Mouse (Mus musculus): ENCODE results near the gene Uts2. TPM values are rescaled to one million over a fixed set of nuclear protein-coding genes. Genes with fewer than 3 reads are reported as not detected.
A peak's percentile ranks its signal among the peaks of the same experiment; 100 is the strongest.

The Uts2 gene
- polyA plus RNA-seq (2014; fragmentation: Nextera tagmentation; extraction: Ambion mirVana) = not detected in 2 replicates

DNA sequence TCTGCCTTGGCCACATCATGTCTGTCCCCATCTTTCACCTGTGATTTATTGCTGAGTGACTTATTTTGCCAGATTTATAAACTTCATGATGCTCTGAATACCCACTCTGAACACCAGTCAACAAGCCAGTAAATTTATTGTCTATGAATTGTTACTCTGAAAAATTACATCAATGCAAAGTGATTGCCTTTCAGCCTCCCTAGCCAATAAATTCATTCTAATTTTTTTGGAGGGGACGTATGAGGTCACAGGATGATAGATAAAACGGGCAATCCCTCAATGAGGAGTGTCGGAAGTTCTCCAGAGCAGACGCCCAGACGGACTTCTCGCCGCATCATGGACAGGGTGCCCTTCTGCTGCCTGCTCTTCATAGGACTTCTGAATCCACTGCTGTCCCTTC lies at the start of gene Uts2:
Uts2 (plus strand) TSS at position 301 of the 400 bp plus-strand sequence.
- Histone ChIP-seq H3K9me3 (ENCODE audit: control insufficient read depth, low read length) (no peaks in the 10 kb centered on the region), H3K4me1 (ENCODE audit: control insufficient read depth, insufficient read depth, low read length) (no peaks in the 10 kb centered on the region), H3K4me3 (ENCODE audit: low read depth, low read length) (no peak within 1 kb of the TSS), H3K27me3 (ENCODE audit: control insufficient read depth, insufficient read depth, low read length) (no peaks in the 10 kb centered on the region), H3K36me3 (ENCODE audit: control insufficient read depth, insufficient read depth, low read length) (no peaks in the 10 kb centered on the region), H3K4me2 (ENCODE audit: low read depth) (no peak within 1 kb of the TSS), H3K9ac (ENCODE audit: low read length) (no peak within 1 kb of the TSS), H3K27ac (ENCODE audit: low read depth, low read length) (no peak within 1 kb of the TSS)
- ATAC-seq (ENCODE audit: insufficient read depth, low FRiP score, low TSS enrichment) (no peak), DNase-seq (ENCODE audit: low spot score) (no peak)
- WGBS = 90% methylated on average over 7 of the region's 7 CpGs

DNA sequence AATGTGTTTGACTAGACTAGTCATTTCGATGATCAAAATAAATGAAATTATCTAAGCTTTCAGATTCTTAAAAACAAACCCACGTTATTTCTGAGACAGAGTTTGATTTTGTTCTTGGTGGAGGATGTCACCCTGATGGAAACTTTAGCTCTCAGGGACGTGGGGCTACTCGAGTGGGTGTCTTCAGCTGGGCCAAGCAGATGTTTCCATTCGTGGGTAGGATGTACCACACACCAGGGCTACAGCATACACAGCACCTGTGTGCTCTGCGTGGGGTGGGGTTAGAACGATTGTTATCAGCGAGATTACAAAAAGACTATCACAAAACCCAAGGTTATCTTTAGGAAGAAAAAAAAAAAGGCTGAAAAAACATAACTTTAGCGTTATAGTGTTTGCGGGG lies 45.9 kb upstream of the Uts2 start:
- H3K9ac ChIP-seq (ENCODE audit: low read length) = no peak overlapping the region
- H3K27me3 ChIP-seq (ENCODE audit: control insufficient read depth, insufficient read depth, low read length) = no peaks in the 10 kb centered on the region
- 82% methylated on average over 10 of the region's 10 CpGs for WGBS
- no peak overlapping the region for H3K4me2 ChIP-seq (ENCODE audit: low read depth)
- H3K27ac ChIP-seq (ENCODE audit: low read depth, low read length) = no peak overlapping the region
- ATAC-seq (ENCODE audit: insufficient read depth, low FRiP score, low TSS enrichment) = no peak
- DNase-seq (ENCODE audit: low spot score) = no peak
- no peak overlapping the region for H3K4me3 ChIP-seq (ENCODE audit: low read depth, low read length)
- no peaks in the 10 kb centered on the region for H3K36me3 ChIP-seq (ENCODE audit: control insufficient read depth, insufficient read depth, low read length)
- no peaks in the 10 kb centered on the region for H3K4me1 ChIP-seq (ENCODE audit: control insufficient read depth, insufficient read depth, low read length)
- H3K9me3 ChIP-seq (ENCODE audit: control insufficient read depth, low read length) = no peaks in the 10 kb centered on the region

- Histone ChIP-seq H3K4me2 (ENCODE audit: low read depth) (no peak overlapping the region), H3K36me3 (ENCODE audit: control insufficient read depth, insufficient read depth, low read length) (no peaks in the 10 kb centered on the region), H3K27me3 (ENCODE audit: control insufficient read depth, insufficient read depth, low read length) (no peaks in the 10 kb centered on the region), H3K9ac (ENCODE audit: low read length) (no peak overlapping the region), H3K9me3 (ENCODE audit: control insufficient read depth, low read length) (no peaks in the 10 kb centered on the region), H3K4me3 (ENCODE audit: low read depth, low read length) (no peak overlapping the region), H3K4me1 (ENCODE audit: control insufficient read depth, insufficient read depth, low read length) (0 out of 2 replicates have a peak, but pooled peaks cover 2% of the 10 kb centered on the region), H3K27ac (ENCODE audit: low read depth, low read length) (no peak overlapping the region)
- WGBS = 78% methylated on average over 13 of the region's 13 CpGs
- ATAC-seq (ENCODE audit: insufficient read depth, low FRiP score, low TSS enrichment) (no peak), DNase-seq (ENCODE audit: low spot score) (peak; percentile 33)
Observed at GRCm38 (mm10) chr4:150956369-150957105, 40.4 kb upstream of the Uts2 start.

DNA sequence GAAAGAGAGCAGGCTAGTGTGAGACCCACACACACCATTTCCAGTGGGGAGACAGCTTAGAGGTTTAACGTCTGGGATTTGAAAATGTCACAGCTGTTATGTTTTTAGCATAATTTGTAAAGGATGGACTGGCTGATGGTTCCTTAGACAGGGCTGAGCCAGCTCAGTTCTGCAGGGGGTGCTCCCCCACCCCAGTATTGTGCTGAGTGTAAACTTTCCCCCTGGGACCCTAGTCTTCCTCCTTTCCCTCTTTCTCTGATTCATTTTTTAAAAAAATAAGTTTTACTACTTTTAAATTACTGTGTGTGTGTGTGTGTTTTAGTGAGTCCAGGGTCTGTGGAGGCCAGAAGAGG lies 39.8 kb upstream of the Uts2 start:
- WGBS = 68% methylated on average over 1 of the region's 1 CpGs
- ATAC-seq (ENCODE audit: insufficient read depth, low FRiP score, low TSS enrichment) = no peak
- Histone ChIP-seq H3K4me3 (ENCODE audit: low read depth, low read length) (no peak overlapping the region), H3K36me3 (ENCODE audit: control insufficient read depth, insufficient read depth, low read length) (no peaks in the 10 kb centered on the region), H3K9me3 (ENCODE audit: control insufficient read depth, low read length) (no peaks in the 10 kb centered on the region), H3K27me3 (ENCODE audit: control insufficient read depth, insufficient read depth, low read length) (no peaks in the 10 kb centered on the region), H3K4me1 (ENCODE audit: control insufficient read depth, insufficient read depth, low read length) (0 out of 2 replicates have a peak, but pooled peaks cover 2% of the 10 kb centered on the region), H3K4me2 (ENCODE audit: low read depth) (no peak overlapping the region), H3K27ac (ENCODE audit: low read depth, low read length) (no peak overlapping the region), H3K9ac (ENCODE audit: low read length) (no peak overlapping the region)
- DNase-seq (ENCODE audit: low spot score) = no peak

DNA sequence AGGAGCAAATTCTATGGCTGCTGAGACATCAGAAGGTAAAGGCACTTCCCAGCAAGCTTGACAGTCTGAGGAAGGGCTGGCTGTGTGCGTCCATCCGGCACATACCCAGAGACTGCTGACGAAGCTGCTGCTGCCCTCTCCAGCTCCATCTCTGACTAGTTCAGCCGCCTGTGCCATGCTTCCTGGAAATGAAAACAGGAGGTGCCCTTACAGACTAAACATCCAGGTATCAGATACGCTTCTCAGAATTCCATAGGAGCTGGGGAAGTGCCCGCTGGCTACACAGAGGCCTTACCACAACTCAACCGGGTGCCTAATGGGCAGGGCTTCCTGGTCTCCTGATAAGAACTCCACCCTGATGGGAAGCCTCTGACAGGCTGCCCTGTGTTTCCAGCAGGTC lies 38.4 kb upstream of the Uts2 start:
- WGBS = 80% methylated on average over 7 of the region's 7 CpGs

GRCm38 (mm10) chr4:150962231-150962630 lies 34.7 kb upstream of the Uts2 start:
- H3K4me1 ChIP-seq (ENCODE audit: control insufficient read depth, insufficient read depth, low read length) = no peaks in the 10 kb centered on the region
- H3K4me3 ChIP-seq (ENCODE audit: low read depth, low read length) = no peak overlapping the region
- no peaks in the 10 kb centered on the region for H3K36me3 ChIP-seq (ENCODE audit: control insufficient read depth, insufficient read depth, low read length)
- H3K27ac ChIP-seq (ENCODE audit: low read depth, low read length) = no peak overlapping the region
- no peak overlapping the region for H3K9ac ChIP-seq (ENCODE audit: low read length)
- ATAC-seq (ENCODE audit: insufficient read depth, low FRiP score, low TSS enrichment) = no peak
- no peak overlapping the region for H3K4me2 ChIP-seq (ENCODE audit: low read depth)
- no peak for DNase-seq (ENCODE audit: low spot score)
- no peaks in the 10 kb centered on the region for H3K27me3 ChIP-seq (ENCODE audit: control insufficient read depth, insufficient read depth, low read length)
- 77% methylated on average over 6 of the region's 6 CpGs for WGBS
- H3K9me3 ChIP-seq (ENCODE audit: control insufficient read depth, low read length) = no peaks in the 10 kb centered on the region

More for the DNA sequence above, 38.4 kb upstream of the Uts2 start:
- Histone ChIP-seq H3K9me3 (ENCODE audit: control insufficient read depth, low read length) (no peaks in the 10 kb centered on the region), H3K4me2 (ENCODE audit: low read depth) (no peak overlapping the region), H3K4me1 (ENCODE audit: control insufficient read depth, insufficient read depth, low read length) (0 out of 2 replicates have a peak, but pooled peaks cover 2% of the 10 kb centered on the region), H3K4me3 (ENCODE audit: low read depth, low read length) (no peak overlapping the region), H3K27ac (ENCODE audit: low read depth, low read length) (no peak overlapping the region), H3K36me3 (ENCODE audit: control insufficient read depth, insufficient read depth, low read length) (no peaks in the 10 kb centered on the region), H3K9ac (ENCODE audit: low read length) (no peak overlapping the region), H3K27me3 (ENCODE audit: control insufficient read depth, insufficient read depth, low read length) (no peaks in the 10 kb centered on the region)
- ATAC-seq (ENCODE audit: insufficient read depth, low FRiP score, low TSS enrichment) = no peak
- no peak for DNase-seq (ENCODE audit: low spot score)

- H3K36me3 ChIP-seq (ENCODE audit: control insufficient read depth, insufficient read depth, low read length) = no peaks in the 10 kb centered on the region
- WGBS = 79% methylated on average over 2 of the region's 2 CpGs
- no peak overlapping the region for H3K4me2 ChIP-seq (ENCODE audit: low read depth)
- H3K27ac ChIP-seq (ENCODE audit: low read depth, low read length) = no peak overlapping the region
- H3K4me3 ChIP-seq (ENCODE audit: low read depth, low read length) = no peak overlapping the region
- no peaks in the 10 kb centered on the region for H3K4me1 ChIP-seq (ENCODE audit: control insufficient read depth, insufficient read depth, low read length)
- no peaks in the 10 kb centered on the region for H3K27me3 ChIP-seq (ENCODE audit: control insufficient read depth, insufficient read depth, low read length)
- no peak for ATAC-seq (ENCODE audit: insufficient read depth, low FRiP score, low TSS enrichment)
- H3K9ac ChIP-seq (ENCODE audit: low read length) = no peak overlapping the region
- H3K9me3 ChIP-seq (ENCODE audit: control insufficient read depth, low read length) = no peaks in the 10 kb centered on the region
- DNase-seq (ENCODE audit: low spot score) = no peak
Observed at GRCm38 (mm10) chr4:150963711-150964110, 33.2 kb upstream of the Uts2 start.

GRCm38 (mm10) chr4:150964635-150965554 lies 32.0 kb upstream of the Uts2 start:
- WGBS = 17% methylated on average over 25 of the region's 25 CpGs
- DNase-seq (ENCODE audit: low spot score) (peak; percentile 84), ATAC-seq (ENCODE audit: insufficient read depth, low FRiP score, low TSS enrichment) (0 out of 2 replicates have a peak, but pooled peaks have one; percentile 35)
- Histone ChIP-seq H3K4me1 (ENCODE audit: control insufficient read depth, insufficient read depth, low read length) (no peaks in the 10 kb centered on the region), H3K9me3 (ENCODE audit: control insufficient read depth, low read length) (no peaks in the 10 kb centered on the region), H3K4me2 (ENCODE audit: low read depth) (peak overlapping the region; percentile 8; the same call in 1 of the 2 replicates), H3K36me3 (ENCODE audit: control insufficient read depth, insufficient read depth, low read length) (no peaks in the 10 kb centered on the region), H3K27ac (ENCODE audit: low read depth, low read length) (no peak overlapping the region), H3K27me3 (ENCODE audit: control insufficient read depth, insufficient read depth, low read length) (no peaks in the 10 kb centered on the region), H3K4me3 (ENCODE audit: low read depth, low read length) (no peak overlapping the region), H3K9ac (ENCODE audit: low read length) (no peak overlapping the region)
